ENCODE assay signal across 1 mouse cellular context in genomic region chr7:27486770-27487697, GRCm38 (mm10).
TF ChIP-seq lines count a peak whose summit lies in the region.

TSS of gene Sertad1 (plus strand) at chr7:27486910.

TF ChIP-seq in CH12.LX, 34 proteins besides CTCF, POLR2A, EP300 and RAD21 (continued from another document):
- TF ChIP-seq CHD2 (IDR thresholded peaks at IDR 0.05; ENCODE audit: low read length) = peak; percentile 58; the same call in 1 of the 2 replicates
- peak; percentile 95 for TF ChIP-seq ZMIZ1 (IDR thresholded peaks at IDR 0.05; ENCODE audit: low read depth, low read length)
- no peak for TF ChIP-seq USF1 (IDR thresholded peaks at IDR 0.05; ENCODE audit: low read depth, low read length)
- TF ChIP-seq TBP (conservative IDR thresholded peaks at IDR 0.05; ENCODE audit: low read depth, low read length) = peak; percentile 92
- TF ChIP-seq MAFK (IDR thresholded peaks at IDR 0.05; ENCODE audit: insufficient replicate concordance, low read length) = no peak
- TF ChIP-seq PAX5 (IDR thresholded peaks at IDR 0.05; ENCODE audit: low read length) = no peak
- TF ChIP-seq HCFC1 (IDR thresholded peaks at IDR 0.05; ENCODE audit: low read depth, low read length) = no peak; the same call in 1 of the 2 replicates
- TF ChIP-seq MXI1 (IDR thresholded peaks at IDR 0.05; ENCODE audit: low read depth, low read length) = peak; percentile 57
- TF ChIP-seq USF2 (conservative IDR thresholded peaks at IDR 0.05; ENCODE audit: low read depth, low read length) = no peak
- peak; percentile 19; the same call in 1 of the 2 replicates for TF ChIP-seq IRF4 (IDR thresholded peaks at IDR 0.05; ENCODE audit: low read depth, low read length)
- no peak for TF ChIP-seq RCOR1 (conservative IDR thresholded peaks at IDR 0.05; ENCODE audit: low read depth, low read length)
- TF ChIP-seq ZKSCAN1 (IDR thresholded peaks at IDR 0.05; ENCODE audit: borderline replicate concordance, low read depth, low read length) = no peak
- TF ChIP-seq JUN (IDR thresholded peaks at IDR 0.05; ENCODE audit: insufficient read depth, low read depth, low read length) = no peak
- peak; percentile 93 for TF ChIP-seq NRF1 (IDR thresholded peaks at IDR 0.05; ENCODE audit: low read depth, low read length)
- peak; percentile 85 for TF ChIP-seq MAZ (IDR thresholded peaks at IDR 0.05; ENCODE audit: low read depth, low read length)
- TF ChIP-seq ELF1 (IDR thresholded peaks at IDR 0.05; ENCODE audit: low read depth, low read length) = peak; percentile 70
- TF ChIP-seq GABPA (IDR thresholded peaks at IDR 0.05; ENCODE audit: insufficient replicate concordance, low read depth, low read length) = no peak
- TF ChIP-seq BHLHE40 (IDR thresholded peaks at IDR 0.05; ENCODE audit: low read depth, low read length) = peak; percentile 60
- TF ChIP-seq ZC3H11A (IDR thresholded peaks at IDR 0.05; ENCODE audit: low read depth, low read length) = no peak
- TF ChIP-seq MAX (IDR thresholded peaks at IDR 0.05; ENCODE audit: low read length) = peak; percentile 59
- TF ChIP-seq SIN3A (IDR thresholded peaks at IDR 0.05; ENCODE audit: low read length) = no peak; the same call in 1 of the 2 replicates
- peak; percentile 97 for TF ChIP-seq NELFE (IDR thresholded peaks at IDR 0.05; ENCODE audit: low read depth, low read length)
- TF ChIP-seq UBTF (IDR thresholded peaks at IDR 0.05; ENCODE audit: low read depth, low read length) = 0 out of 2 replicates have a peak, but pooled peaks have one; percentile 12
TF ChIP-seq in CH12.LX: peak in this region for 16.
